Mouse (Mus musculus) thymus, adult 2 months (tissue): ENCODE data around the gene Dok5. TPM values are rescaled to one million over a fixed set of nuclear protein-coding genes. Genes with fewer than 3 reads are reported as not detected.

Experiments used
- DNase-seq: peaks from one replicate; pipeline ENCODE4 v3.0.0; 2021
- H3K27ac ChIP-seq: fragments of 200-500 bp; 2 replicates; pipeline ENCODE4 v1.5.1; 2012; ENCODE audit warnings: low read length, control low read depth; ENCODE audit not compliant: control insufficient read depth, insufficient read depth
- H3K27me3 ChIP-seq: fragments of 200-500 bp; 2 replicates; pipeline ENCODE4 v1.6.1; 2012; ENCODE audit warnings: mild to moderate bottlenecking, low read length, moderate library complexity, mixed read lengths; ENCODE audit not compliant: control insufficient read depth, insufficient read depth
- H3K36me3 ChIP-seq: fragments of 200-500 bp; 2 replicates; pipeline ENCODE4 v1.6.1; 2012; ENCODE audit warnings: mild to moderate bottlenecking, low read length, moderate library complexity; ENCODE audit not compliant: control insufficient read depth, insufficient read depth
- H3K4me1 ChIP-seq: fragments of 200-500 bp; replicated peaks from 2 replicates; pipeline ENCODE4 v1.6.1; 2012; ENCODE audit warnings: low read length; ENCODE audit not compliant: control insufficient read depth, insufficient read depth
- H3K4me3 ChIP-seq: fragments of 200-500 bp; 2 replicates; pipeline ENCODE4 v1.5.1; 2012; ENCODE audit warnings: mild to moderate bottlenecking, low read length, control low read depth, moderate library complexity; ENCODE audit not compliant: control insufficient read depth, insufficient read depth
- CTCF ChIP-seq: fragments of 200-500 bp; IDR thresholded peaks from 2 replicates; pipeline ENCODE4 v1.5.1; 2012; ENCODE audit warnings: mild to moderate bottlenecking, control low read depth, low read length, moderate library complexity, borderline replicate concordance; ENCODE audit not compliant: control insufficient read depth, poor library complexity, insufficient read depth; ENCODE audit errors: extremely low read depth
- POLR2A ChIP-seq: fragments of 200-500 bp; IDR thresholded peaks from 2 replicates; pipeline ENCODE4 v1.6.1; 2012; ENCODE audit warnings: mild to moderate bottlenecking, low read length, control low read depth, moderate library complexity; ENCODE audit not compliant: control insufficient read depth, poor library complexity, insufficient read depth; ENCODE audit errors: extremely low read depth
- WGBS: fragments of 180-500 bp; shearing (Covaris S2); methylation state at CpG from one replicate; pipeline ENCODE4 v1.1.7; 2018; 5-methylcytosine and 5-hydroxymethylcytosine counted together
- polyA plus RNA-seq: library from polyadenylated mRNA; depleted of rRNA; stranded (reverse); fragments of >200 nt; gene quantifications from 2 replicates; pipeline ENCODE4 v1.2.3, GENCODE M21; 2012; rRNA removed

The Dok5 gene
- polyA plus RNA-seq, 1 experiment: 0.63 TPM

DNA sequence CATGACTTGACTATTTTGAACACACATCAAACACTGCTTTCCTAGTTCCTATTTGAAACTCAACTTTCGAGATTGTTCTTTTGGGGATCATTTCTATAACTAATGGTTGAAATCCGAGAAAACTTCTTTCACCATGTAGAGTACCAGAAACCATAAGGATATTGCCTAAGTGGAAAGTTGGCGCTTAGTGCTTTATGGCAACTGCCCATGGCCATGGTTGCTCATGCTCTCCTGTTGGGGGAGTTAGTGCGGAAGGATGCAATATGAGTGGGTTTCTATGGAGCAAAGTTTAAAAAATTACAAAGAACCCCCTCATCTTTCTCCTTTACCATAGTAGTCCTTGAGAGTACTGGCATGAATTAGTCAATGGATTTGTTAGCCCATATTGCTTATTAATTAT, 192.5 kb downstream of the Dok5 start:
- Histone ChIP-seq H3K36me3 (no peaks in the 10 kb centered on the region), H3K27ac (no peak overlapping the region), H3K4me1 (no peaks in the 10 kb centered on the region), H3K27me3 (no peaks in the 10 kb centered on the region), H3K4me3 (no peak overlapping the region)
- WGBS: 90% methylated on average over 4 of the region's 4 CpGs
- TF ChIP-seq CTCF: no peak
- TF ChIP-seq POLR2A: no peak
- no peak for DNase-seq

DNA sequence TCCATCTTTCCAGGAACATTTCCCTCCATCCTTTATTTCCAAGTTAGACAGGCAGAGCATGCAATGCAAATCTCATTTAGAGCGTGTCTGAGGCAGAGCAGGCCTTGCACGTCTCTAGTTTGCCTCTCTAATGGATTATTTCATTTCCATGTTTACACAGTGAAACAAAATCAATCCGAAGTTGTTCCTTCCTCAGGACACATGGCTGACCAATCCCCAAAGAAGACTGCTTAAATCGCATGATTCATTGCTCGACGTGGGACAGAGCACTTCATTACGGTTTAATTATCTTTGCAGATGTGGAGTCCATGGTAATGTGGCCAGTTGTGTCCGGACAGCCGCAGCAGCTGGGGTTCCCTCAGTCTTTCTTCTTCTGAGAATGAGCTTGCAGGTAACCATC, 194.6 kb downstream of the Dok5 start:
- no peak for TF ChIP-seq POLR2A
- TF ChIP-seq CTCF: no peak
- Histone ChIP-seq H3K4me3 (no peak overlapping the region), H3K27me3 (no peaks in the 10 kb centered on the region), H3K27ac (no peak overlapping the region), H3K36me3 (no peaks in the 10 kb centered on the region), H3K4me1 (no peaks in the 10 kb centered on the region)
- DNase-seq: no peak
- WGBS: 90% methylated on average over 9 of the region's 9 CpGs

Other genes starting within 250 kb of the Dok5 start
- 10.8 and 12.0 TPM in 2 replicates for gene Pfdn4, start 235.4 kb upstream of the Dok5 start, polyA plus RNA-seq
- 0.04 TPM in 2 replicates for gene Cyp24a1, start 234.7 kb upstream of the Dok5 start, polyA plus RNA-seq
- gene 4930470P17Rik, start 129.8 kb upstream of the Dok5 start, polyA plus RNA-seq: not detected in 2 replicates